Comparison of ENCODE assay signal across 23 mouse cellular contexts in the genomic region with DNA sequence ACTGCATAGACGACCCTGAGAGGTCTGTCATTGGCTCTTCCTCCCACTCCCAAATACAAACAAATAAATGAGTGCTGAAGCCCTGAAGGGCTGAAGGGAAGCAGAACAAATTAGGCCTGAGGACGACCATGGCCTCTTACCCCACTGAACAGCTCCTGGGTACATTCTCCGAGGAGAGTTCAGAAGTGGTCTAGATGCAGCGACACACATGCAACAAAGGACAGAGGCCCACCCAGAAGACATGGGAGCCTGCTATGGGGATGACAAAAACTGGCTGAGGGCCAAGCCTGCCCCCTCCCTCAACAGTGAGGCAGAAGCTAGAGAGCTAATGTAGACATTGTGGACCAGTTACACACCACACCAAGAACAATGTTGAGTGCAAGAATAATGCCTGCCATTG.
DNase-seq lines count a peak whose midpoint lies in the region; ATAC-seq and TF ChIP-seq lines count a peak whose summit lies in the region.
"Had no signal": no experiment of that assay in that cellular context is flagged by ENCODE, and none has a peak within 500 bp of the region (broad histone marks: within the 10 kb centered on the region; RNA-seq: fewer than 3 reads in every experiment).

No protein-coding gene starts in this region.

- no peaks in the 10 kb centered on the region for H3K27me3 ChIP-seq in forebrain, embryonic 10.5 days (ENCODE audit: poor library complexity, severe bottlenecking)
- no peaks in the 10 kb centered on the region for H3K27me3 ChIP-seq in forebrain, postnatal 0 days (ENCODE audit: insufficient read depth, low read length)
- H3K27me3 ChIP-seq in midbrain, embryonic 10.5 days (ENCODE audit: low read depth, poor library complexity, severe bottlenecking): no peaks in the 10 kb centered on the region
- no peaks in the 10 kb centered on the region for H3K27me3 ChIP-seq in midbrain, embryonic 15.5 days (replicated peaks)
- H3K27me3 ChIP-seq in limb, embryonic 12.5 days: no peaks in the 10 kb centered on the region
- H3K27me3 ChIP-seq: CH12.LX; midbrain, embryonic 13.5 days had no signal

- WGBS in forebrain, embryonic 10.5 days: 62% methylated on average over 4 of the region's 4 CpGs
- WGBS in forebrain, postnatal 0 days: 54% methylated on average over 4 of the region's 4 CpGs
- 59% methylated on average over 4 of the region's 4 CpGs for WGBS in midbrain, embryonic 10.5 days
- 56% methylated on average over 4 of the region's 4 CpGs for WGBS in midbrain, embryonic 15.5 days
- 38% methylated on average over 4 of the region's 4 CpGs for WGBS in limb, embryonic 12.5 days

- TF ChIP-seq CTCF in forebrain, postnatal 0 days (IDR thresholded peaks at IDR 0.05; ENCODE audit: low read depth): no peak

- no peak for ATAC-seq in forebrain, postnatal 0 days
- no peak for ATAC-seq in midbrain, embryonic 15.5 days (replicated peaks)
- ATAC-seq in limb, embryonic 12.5 days (ENCODE audit: insufficient number of reproducible peaks, insufficient read depth, low FRiP score, low TSS enrichment, low read depth): peak; percentile 37
- ATAC-seq: forebrain, embryonic 16.5 days; liver, postnatal 0 days; midbrain, embryonic 13.5 days had no signal

- no peaks in the 10 kb centered on the region for H3K36me3 ChIP-seq in forebrain, embryonic 10.5 days (replicated peaks)
- H3K36me3 ChIP-seq in forebrain, postnatal 0 days (ENCODE audit: insufficient read depth): no peaks in the 10 kb centered on the region
- H3K36me3 ChIP-seq in midbrain, embryonic 10.5 days: no peaks in the 10 kb centered on the region
- no peaks in the 10 kb centered on the region for H3K36me3 ChIP-seq in midbrain, embryonic 15.5 days (replicated peaks)
- H3K36me3 ChIP-seq in limb, embryonic 12.5 days: no peaks in the 10 kb centered on the region
- H3K36me3 ChIP-seq: midbrain, embryonic 13.5 days had no signal

- no peak overlapping the region for H3K4me2 ChIP-seq in forebrain, postnatal 0 days (ENCODE audit: low read depth)
- H3K4me2 ChIP-seq in midbrain, embryonic 15.5 days: no peak overlapping the region
- no peak overlapping the region for H3K4me2 ChIP-seq in limb, embryonic 12.5 days
- H3K4me2 ChIP-seq: hindbrain, embryonic 14.5 days; midbrain, embryonic 13.5 days had no signal

- H3K4me3 ChIP-seq in forebrain, embryonic 10.5 days: no peak overlapping the region
- H3K4me3 ChIP-seq in forebrain, postnatal 0 days (ENCODE audit: low read depth, low read length): no peak overlapping the region
- H3K4me3 ChIP-seq in midbrain, embryonic 10.5 days: no peak overlapping the region
- H3K4me3 ChIP-seq in midbrain, embryonic 15.5 days: no peak overlapping the region
- no peak overlapping the region for H3K4me3 ChIP-seq in limb, embryonic 12.5 days (replicated peaks)
- H3K4me3 ChIP-seq: erythroblast, embryonic 14.5 days; layer of hippocampus, adult 2 months; midbrain, embryonic 13.5 days; myocyte had no signal

- H3K9me3 ChIP-seq in forebrain, embryonic 10.5 days: no peaks in the 10 kb centered on the region
- H3K9me3 ChIP-seq in forebrain, postnatal 0 days (ENCODE audit: low read length): no peaks in the 10 kb centered on the region
- no peaks in the 10 kb centered on the region for H3K9me3 ChIP-seq in midbrain, embryonic 10.5 days (replicated peaks)
- H3K9me3 ChIP-seq in midbrain, embryonic 15.5 days: no peaks in the 10 kb centered on the region
- no peaks in the 10 kb centered on the region for H3K9me3 ChIP-seq in limb, embryonic 12.5 days
- H3K9me3 ChIP-seq: midbrain, embryonic 13.5 days had no signal

- H3K4me1 ChIP-seq in forebrain, embryonic 10.5 days: peaks cover 17% of the 10 kb centered on the region
- no peaks in the 10 kb centered on the region for H3K4me1 ChIP-seq in forebrain, postnatal 0 days (ENCODE audit: insufficient read depth)
- H3K4me1 ChIP-seq in midbrain, embryonic 10.5 days: no peaks in the 10 kb centered on the region
- H3K4me1 ChIP-seq in midbrain, embryonic 15.5 days: no peaks in the 10 kb centered on the region
- peaks cover 19% of the 10 kb centered on the region for H3K4me1 ChIP-seq in limb, embryonic 12.5 days (replicated peaks)
- H3K4me1 ChIP-seq: midbrain, embryonic 13.5 days had no signal

- peak; percentile 15 for DNase-seq in forebrain, embryonic 10.5 days (ENCODE audit: extremely low spot score, low spot score)
- no peak for DNase-seq in forebrain, postnatal 0 days
- DNase-seq in midbrain, embryonic 10.5 days (ENCODE audit: low spot score): peak; percentile 17
- DNase-seq in cerebellum, postnatal 14 days: no peak
- no peak for DNase-seq in cerebellum, adult 9-10 months
- no peak for DNase-seq in adrenal gland, postnatal 14 days
- DNase-seq: adrenal gland, adult 8-10 months; cerebellum, adult 11-12 months; kidney, adult 11 months; kidney, postnatal 10 days; left cerebral cortex, postnatal 4 days; liver, postnatal 0 days; spleen, adult 18-20 months had no signal

- H3K9ac ChIP-seq in forebrain, postnatal 0 days: no peak overlapping the region
- H3K9ac ChIP-seq in midbrain, embryonic 15.5 days: no peak overlapping the region
- no peak overlapping the region for H3K9ac ChIP-seq in limb, embryonic 12.5 days (replicated peaks)
- H3K9ac ChIP-seq: hindbrain, embryonic 14.5 days; liver, postnatal 0 days; midbrain, embryonic 13.5 days had no signal

- H3K27ac ChIP-seq in forebrain, embryonic 10.5 days: peak overlapping the region; percentile 74
- no peak overlapping the region for H3K27ac ChIP-seq in forebrain, postnatal 0 days (ENCODE audit: low read depth, low read length)
- no peak overlapping the region; the same call in 1 of the 2 replicates for H3K27ac ChIP-seq in midbrain, embryonic 10.5 days (replicated peaks)
- H3K27ac ChIP-seq in midbrain, embryonic 15.5 days: no peak overlapping the region
- peak overlapping the region; percentile 92 for H3K27ac ChIP-seq in limb, embryonic 12.5 days
- H3K27ac ChIP-seq: hindbrain, embryonic 14.5 days; layer of hippocampus, adult 2 months; macrophage; midbrain, embryonic 13.5 days had no signal

Comparison
In these comparisons a context has a peak if more than half of its experiments do, and no peak if none do; other contexts are left out.
1. DNase-seq: peak in forebrain, embryonic 10.5 days (single experiment) and midbrain, embryonic 10.5 days (single experiment); none in forebrain, postnatal 0 days (single experiment), cerebellum, postnatal 14 days (0 of 2), cerebellum, adult 9-10 months (single experiment) and adrenal gland, postnatal 14 days (single experiment).
2. H3K27ac ChIP-seq: peak in forebrain, embryonic 10.5 days (single experiment) and limb, embryonic 12.5 days (single experiment); none in forebrain, postnatal 0 days (single experiment), midbrain, embryonic 10.5 days (single experiment) and midbrain, embryonic 15.5 days (single experiment).